Mouse (Mus musculus): Measurements from ENCODE around the gene Telo2.

Telo2 gene

GRCm38 (mm10) chr17:25100052-25100451 is 15.7 kb downstream of the Telo2 start:
- no peak for DNase-seq

GRCm38 (mm10) chr17:25096221-25096620 is 19.5 kb downstream of the Telo2 start:
- DNase-seq: peak; percentile 49 to 58

- DNase-seq: no peak
Measured at GRCm38 (mm10) chr17:25090450-25090849, 25.3 kb downstream of the Telo2 start.

- DNase-seq: no peak
Measured at GRCm38 (mm10) chr17:25089158-25089557, 26.6 kb downstream of the Telo2 start.

GRCm38 (mm10) chr17:25086724-25087123 is 29.0 kb downstream of the Telo2 start:
- DNase-seq: no peak

- DNase-seq: no peak
Measured at GRCm38 (mm10) chr17:25084835-25085385, 30.9 kb downstream of the Telo2 start.

- no peak for DNase-seq
Measured at GRCm38 (mm10) chr17:25083444-25083931, 32.3 kb downstream of the Telo2 start, which contains the start of gene Tmem204. TSS of gene Tmem204 (minus strand) at chr17:25083591.

- no peak for DNase-seq
Measured at GRCm38 (mm10) chr17:25082887-25083286, 32.9 kb downstream of the Telo2 start.

- DNase-seq: no peak
Measured at GRCm38 (mm10) chr17:25082081-25082847, 33.5 kb downstream of the Telo2 start.

- DNase-seq: no peak
Measured at GRCm38 (mm10) chr17:25080960-25081381, 34.8 kb downstream of the Telo2 start.

GRCm38 (mm10) chr17:25080210-25080609 is 35.6 kb downstream of the Telo2 start:
- DNase-seq: no peak

GRCm38 (mm10) chr17:25077771-25078372 is 37.9 kb downstream of the Telo2 start:
- DNase-seq: peak; percentile 59 to 67

- DNase-seq: peak; percentile 49 to 51
Measured at GRCm38 (mm10) chr17:25076906-25077305, 38.9 kb downstream of the Telo2 start.

GRCm38 (mm10) chr17:25068690-25069089 is 47.1 kb downstream of the Telo2 start:
- no peak for DNase-seq

- DNase-seq: no peak
Measured at GRCm38 (mm10) chr17:25067442-25067851, 48.3 kb downstream of the Telo2 start.

GRCm38 (mm10) chr17:25066595-25066994 is 49.2 kb downstream of the Telo2 start:
- DNase-seq: no peak

- DNase-seq: no peak
Measured at GRCm38 (mm10) chr17:25065189-25065588, 50.6 kb downstream of the Telo2 start.

GRCm38 (mm10) chr17:25064351-25064750 is 51.4 kb downstream of the Telo2 start:
- DNase-seq: no peak

- DNase-seq: no peak
Measured at GRCm38 (mm10) chr17:25063872-25064271, 51.9 kb downstream of the Telo2 start.

GRCm38 (mm10) chr17:25063261-25063660 is 52.5 kb downstream of the Telo2 start:
- DNase-seq: no peak

GRCm38 (mm10) chr17:25057041-25057440 is 58.7 kb downstream of the Telo2 start:
- DNase-seq: no peak

- no peak for DNase-seq
Measured at GRCm38 (mm10) chr17:25053274-25053673, 62.5 kb downstream of the Telo2 start.
